Mouse (Mus musculus) heart, adult 2 months (tissue): ENCODE results near the gene Chga. TPM values are rescaled to one million over a fixed set of nuclear protein-coding genes. Genes with fewer than 3 reads are reported as not detected.

Source experiments
- DNase-seq, 2 experiments: peaks; one replicate each; pipeline ENCODE4 v3.0.0; 2021
- H3K27ac ChIP-seq: fragments of 200-600 bp; 2 replicates; pipeline ENCODE4 v1.8.1; 2022
- H3K27me3 ChIP-seq: fragments of 200-500 bp; 2 replicates; pipeline ENCODE4 v1.6.1; 2012; ENCODE audit warnings: mild to moderate bottlenecking, low read length, inconsistent platforms, mixed read lengths; ENCODE audit not compliant: control insufficient read depth, insufficient read depth
- H3K36me3 ChIP-seq: fragments of 200-500 bp; 2 replicates; pipeline ENCODE4 v1.6.1; 2012; ENCODE audit warnings: low read length, inconsistent platforms; ENCODE audit not compliant: control insufficient read depth, insufficient read depth
- H3K4me1 ChIP-seq: fragments of 200-500 bp; 2 replicates; pipeline ENCODE4 v1.6.1; 2011; ENCODE audit warnings: low read length; ENCODE audit not compliant: control insufficient read depth, insufficient read depth
- H3K4me3 ChIP-seq: fragments of 200-600 bp; 2 replicates; pipeline ENCODE4 v1.8.1; 2022
- H3K79me2 ChIP-seq: fragments of 200-500 bp; replicated peaks from 2 replicates; pipeline ENCODE4 v1.6.1; 2012; ENCODE audit warnings: mild to moderate bottlenecking, inconsistent platforms, low read length, moderate library complexity, mixed read lengths; ENCODE audit not compliant: control insufficient read depth, insufficient read depth
- H3K9ac ChIP-seq: fragments of 200-500 bp; 2 replicates; pipeline ENCODE4 v1.6.1; 2012; ENCODE audit warnings: low read depth, mild to moderate bottlenecking, control low read depth, inconsistent platforms, low read length, mixed read lengths
- CTCF ChIP-seq: fragments of 200-600 bp; IDR thresholded peaks from 2 replicates; pipeline ENCODE4 v1.8.1; 2022; ENCODE audit warnings: antibody characterized with exemption, mild to moderate bottlenecking, moderate library complexity
- EP300 ChIP-seq: fragments of 200-500 bp; IDR thresholded peaks from 2 replicates; pipeline ENCODE4 v1.6.1; 2011; ENCODE audit warnings: low read depth, low read length, control low read depth; ENCODE audit not compliant: insufficient read depth
- POLR2A ChIP-seq: fragments of 200-500 bp; IDR thresholded peaks from 2 replicates; pipeline ENCODE4 v1.6.1; 2011; ENCODE audit warnings: mild to moderate bottlenecking, low read depth, low read length, control low read depth; ENCODE audit not compliant: insufficient read depth
- WGBS: fragments of 180-500 bp; shearing (Covaris S2); methylation state at CpG from one replicate; pipeline ENCODE4 v1.1.7; 2018; 5-methylcytosine and 5-hydroxymethylcytosine counted together
- intact Hi-C: fragments of 180-260 bp; cut with DNase I; formaldehyde crosslinking; loops from one replicate; pipeline ENCODE4 v1.15.1; 2025
- long read RNA-seq: library from polyadenylated mRNA; stranded (forward); transcript quantifications from one replicate; pipeline ENCODE4 v2.0.0, GENCODE M21; 2021
- polyA plus RNA-seq: library from polyadenylated mRNA; depleted of rRNA; stranded (reverse); fragments of >200 nt; gene quantifications from 2 replicates; pipeline ENCODE4 v1.2.3, GENCODE M21; 2012; rRNA removed
- total RNA-seq, 2 experiments: library from RNA; stranded (reverse); gene quantifications; 2 replicates each; pipeline ENCODE4 v1.2.3; 2021

Gene Chga
- total RNA-seq (not detected), polyA plus RNA-seq (0.06 and 0.12 TPM in 2 replicates)
- long read RNA-seq, result 0 reads

- intact Hi-C loops, result no loop called here
- 4% methylated on average over 48 of the region's 48 CpGs for WGBS
- Histone ChIP-seq H3K4me3 (no peak within 1 kb of the TSS), H3K36me3 (no peaks in the 10 kb centered on the region), H3K79me2 (no peaks in the 10 kb centered on the region), H3K27me3 (0 out of 2 replicates have a peak, but pooled peaks cover 2% of the 10 kb centered on the region), H3K4me1 (no peaks in the 10 kb centered on the region), H3K27ac (no peak within 1 kb of the TSS), H3K9ac (no peak within 1 kb of the TSS)
- peak; percentile 30 to 59 for DNase-seq
- TF ChIP-seq EP300, result no peak
- TF ChIP-seq CTCF, result no peak
These were observed at the start of gene Chga for GRCm38 (mm10) chr12:102554721-102555516. Gene Chga (plus strand): TSS chr12:102554969.

DNA sequence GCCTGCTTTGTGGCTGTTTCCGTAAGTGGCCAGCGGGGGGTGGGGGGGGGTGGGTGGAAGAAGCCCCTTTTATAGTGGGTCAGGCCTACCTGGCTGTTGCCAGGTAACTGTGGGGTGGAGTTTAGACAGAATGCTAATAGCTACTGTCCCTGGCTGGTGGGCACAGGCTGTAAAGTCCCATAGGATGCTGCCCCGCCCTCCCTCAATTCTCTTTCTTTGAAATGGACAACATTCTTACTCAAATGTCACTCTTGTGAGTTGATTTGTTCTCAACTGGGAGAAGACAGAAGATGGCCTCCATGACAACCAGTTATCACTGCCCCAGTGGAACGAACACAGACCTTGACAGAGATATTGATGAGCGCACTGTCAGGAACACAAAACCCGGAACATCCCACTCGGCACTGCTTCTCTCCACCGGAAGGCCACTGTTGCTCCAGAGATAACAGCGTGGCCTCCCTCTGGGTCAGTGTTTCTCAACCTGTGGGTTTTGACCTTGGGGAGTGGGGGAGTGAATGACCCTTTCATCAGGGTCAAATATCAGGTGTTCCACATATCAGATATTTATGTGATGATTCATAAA, 49.5 kb upstream of the Chga start:
- intact Hi-C loops, result no loop called here
- no peak overlapping the region for H3K27ac ChIP-seq
- no peak overlapping the region for H3K4me3 ChIP-seq
- no peak for DNase-seq
- H3K36me3 ChIP-seq, result no peaks in the 10 kb centered on the region
- H3K79me2 ChIP-seq, result no peaks in the 10 kb centered on the region
- H3K9ac ChIP-seq, result no peak overlapping the region
- no peaks in the 10 kb centered on the region for H3K27me3 ChIP-seq
- WGBS, result 62% methylated on average over 9 of the region's 9 CpGs
- H3K4me1 ChIP-seq, result no peaks in the 10 kb centered on the region
- TF ChIP-seq EP300, result no peak
- TF ChIP-seq CTCF, result no peak
- no peak for TF ChIP-seq POLR2A

- intact Hi-C loops, result no loop called here
- Histone ChIP-seq H3K36me3 (no peaks in the 10 kb centered on the region), H3K4me1 (no peaks in the 10 kb centered on the region), H3K27ac (no peak overlapping the region), H3K27me3 (no peaks in the 10 kb centered on the region), H3K79me2 (no peaks in the 10 kb centered on the region), H3K9ac (no peak overlapping the region), H3K4me3 (no peak overlapping the region)
- no peak for DNase-seq
- WGBS, result 86% methylated on average over 7 of the region's 7 CpGs
- TF ChIP-seq CTCF (no peak), POLR2A (no peak), EP300 (no peak)
These were observed 48.8 kb upstream of the Chga start for GRCm38 (mm10) chr12:102505949-102506348.

GRCm38 (mm10) chr12:102511363-102511762, 43.4 kb upstream of the Chga start:
- no peaks in the 10 kb centered on the region for H3K79me2 ChIP-seq
- H3K9ac ChIP-seq, result no peak overlapping the region
- intact Hi-C loops, result no loop called here
- TF ChIP-seq POLR2A (no peak), EP300 (no peak), CTCF (no peak)
- no peaks in the 10 kb centered on the region for H3K27me3 ChIP-seq
- H3K4me3 ChIP-seq, result no peak overlapping the region
- 75% methylated on average over 3 of the region's 3 CpGs for WGBS
- H3K4me1 ChIP-seq, result no peaks in the 10 kb centered on the region
- no peak for DNase-seq
- H3K36me3 ChIP-seq, result no peaks in the 10 kb centered on the region
- no peak overlapping the region for H3K27ac ChIP-seq

- Histone ChIP-seq H3K27ac (no peak overlapping the region), H3K4me3 (no peak overlapping the region), H3K4me1 (no peaks in the 10 kb centered on the region), H3K27me3 (no peaks in the 10 kb centered on the region), H3K79me2 (no peaks in the 10 kb centered on the region), H3K9ac (no peak overlapping the region), H3K36me3 (no peaks in the 10 kb centered on the region)
- TF ChIP-seq CTCF, result no peak
- no peak for TF ChIP-seq EP300
- no peak for TF ChIP-seq POLR2A
- intact Hi-C loops, result no loop called here
- DNase-seq, result no peak
- WGBS, result 76% methylated on average over 6 of the region's 6 CpGs
These were observed 40.6 kb upstream of the Chga start for GRCm38 (mm10) chr12:102514151-102514550.

DNA sequence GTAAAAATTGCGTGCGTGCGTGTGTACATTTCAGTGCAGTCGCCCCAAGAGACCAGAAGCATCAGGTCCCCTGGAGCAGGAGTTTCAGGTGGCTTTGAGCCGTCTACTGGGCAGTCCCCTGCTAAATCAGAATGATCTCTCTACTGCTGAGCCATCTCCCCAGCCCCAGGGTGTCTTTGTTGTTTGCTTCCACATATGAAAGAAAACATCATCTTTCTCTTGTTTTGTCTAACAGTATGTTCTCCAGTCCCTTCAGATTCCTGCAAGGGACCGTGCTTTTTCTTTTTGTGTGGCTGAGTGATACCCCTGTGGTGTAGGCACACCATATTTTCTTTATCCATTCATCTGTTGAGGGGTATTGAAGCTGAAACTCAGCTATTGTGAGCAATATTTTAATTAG, 40.0 kb upstream of the Chga start:
- no peaks in the 10 kb centered on the region for H3K36me3 ChIP-seq
- TF ChIP-seq CTCF (no peak), POLR2A (no peak), EP300 (no peak)
- H3K9ac ChIP-seq, result no peak overlapping the region
- H3K79me2 ChIP-seq, result no peaks in the 10 kb centered on the region
- intact Hi-C loops, result no loop called here
- DNase-seq, result no peak
- no peaks in the 10 kb centered on the region for H3K4me1 ChIP-seq
- 86% methylated on average over 6 of the region's 6 CpGs for WGBS
- no peaks in the 10 kb centered on the region for H3K27me3 ChIP-seq
- H3K4me3 ChIP-seq, result no peak overlapping the region
- H3K27ac ChIP-seq, result no peak overlapping the region
